Mouse (Mus musculus): ENCODE data around the gene Grm5. TPM values are rescaled to one million over a fixed set of nuclear protein-coding genes. Genes with fewer than 3 reads are reported as not detected.

Grm5 gene
- polyA plus RNA-seq, 1 experiment from 2014 or later, result 0.13 TPM

DNA sequence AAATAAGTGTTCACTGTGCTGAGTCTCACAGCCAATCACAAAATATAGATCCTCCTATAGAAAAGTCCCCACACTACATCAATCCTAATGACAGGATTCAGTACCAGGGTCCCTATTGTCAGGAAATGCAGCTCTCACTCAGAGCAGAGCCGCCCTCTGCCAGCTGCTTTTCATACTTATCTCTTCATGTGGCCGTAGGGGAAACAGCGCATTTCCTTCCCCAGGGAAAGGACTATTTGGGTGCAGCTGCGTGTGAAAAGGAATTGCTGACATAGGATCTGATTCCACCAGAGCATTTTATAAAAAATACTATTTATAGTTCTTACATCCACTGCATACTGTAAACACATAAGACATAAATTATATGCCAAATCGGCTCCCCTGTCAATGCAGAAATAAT, 354.3 kb downstream of the Grm5 start:
- H3K4me3 ChIP-seq (replicated peaks), result no peak overlapping the region
- H3K36me3 ChIP-seq, result no peaks in the 10 kb centered on the region
- ATAC-seq, result no peak
- 37% methylated on average over 5 of the region's 5 CpGs for WGBS
- H3K27ac ChIP-seq, result no peak overlapping the region
- H3K9me3 ChIP-seq, result no peaks in the 10 kb centered on the region
- H3K27me3 ChIP-seq (replicated peaks), result no peaks in the 10 kb centered on the region
- no peak overlapping the region for H3K4me2 ChIP-seq (replicated peaks)
- no peaks in the 10 kb centered on the region for H3K4me1 ChIP-seq (replicated peaks)
- no peak overlapping the region for H3K9ac ChIP-seq

GRCm38 (mm10) chr7:87950205-87950604, 366.2 kb downstream of the Grm5 start:
- no peak overlapping the region for H3K9ac ChIP-seq
- H3K9me3 ChIP-seq, result no peaks in the 10 kb centered on the region
- no peak overlapping the region for H3K4me2 ChIP-seq (replicated peaks)
- ATAC-seq, result no peak
- H3K4me3 ChIP-seq (replicated peaks), result no peak overlapping the region
- no peaks in the 10 kb centered on the region for H3K4me1 ChIP-seq (replicated peaks)
- H3K27me3 ChIP-seq (replicated peaks), result no peaks in the 10 kb centered on the region
- no peak overlapping the region for H3K27ac ChIP-seq
- 88% methylated on average over 1 of the region's 1 CpGs for WGBS
- no peaks in the 10 kb centered on the region for H3K36me3 ChIP-seq

- WGBS, result 39% methylated on average over 1 of the region's 1 CpGs
- no peak overlapping the region for H3K4me3 ChIP-seq (replicated peaks)
- no peaks in the 10 kb centered on the region for H3K4me1 ChIP-seq (replicated peaks)
- H3K9me3 ChIP-seq, result no peaks in the 10 kb centered on the region
- ATAC-seq, result no peak
- H3K4me2 ChIP-seq (replicated peaks), result no peak overlapping the region
- H3K36me3 ChIP-seq, result no peaks in the 10 kb centered on the region
- H3K27me3 ChIP-seq (replicated peaks), result no peaks in the 10 kb centered on the region
- no peak overlapping the region for H3K27ac ChIP-seq
- no peak overlapping the region for H3K9ac ChIP-seq
Measured at GRCm38 (mm10) chr7:87973216-87973615, 389.2 kb downstream of the Grm5 start.

DNA sequence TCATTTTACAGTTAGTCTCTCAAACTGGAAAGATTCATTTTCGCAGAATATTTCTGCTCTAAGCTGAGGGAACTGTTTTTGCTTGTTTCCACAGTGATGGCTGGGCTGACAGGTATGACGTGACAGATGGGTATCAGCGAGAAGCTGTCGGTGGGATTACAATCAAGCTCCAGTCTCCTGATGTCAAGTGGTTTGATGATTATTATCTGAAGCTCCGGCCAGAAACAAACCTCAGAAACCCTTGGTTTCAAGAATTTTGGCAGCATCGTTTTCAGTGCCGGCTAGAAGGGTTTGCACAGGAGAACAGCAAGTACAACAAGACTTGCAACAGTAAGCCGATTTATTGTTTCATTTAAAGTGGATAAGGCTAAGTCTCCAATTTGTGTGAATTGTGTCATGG, 391.1 kb downstream of the Grm5 start:
- Histone ChIP-seq H3K4me3 (replicated peaks) (no peak overlapping the region), H3K27me3 (replicated peaks) (no peaks in the 10 kb centered on the region), H3K9me3 (no peaks in the 10 kb centered on the region), H3K36me3 (no peaks in the 10 kb centered on the region), H3K9ac (no peak overlapping the region), H3K27ac (no peak overlapping the region), H3K4me2 (replicated peaks) (no peak overlapping the region), H3K4me1 (replicated peaks) (no peaks in the 10 kb centered on the region)
- ATAC-seq, result no peak
- WGBS, result 76% methylated on average over 8 of the region's 8 CpGs

- H3K9ac ChIP-seq, result no peak overlapping the region
- no peaks in the 10 kb centered on the region for H3K27me3 ChIP-seq (replicated peaks)
- H3K27ac ChIP-seq, result no peak overlapping the region
- 73% methylated on average over 2 of the region's 2 CpGs for WGBS
- no peak overlapping the region for H3K4me3 ChIP-seq (replicated peaks)
- ATAC-seq, result no peak
- no peaks in the 10 kb centered on the region for H3K4me1 ChIP-seq (replicated peaks)
- H3K9me3 ChIP-seq, result no peaks in the 10 kb centered on the region
- no peak overlapping the region for H3K4me2 ChIP-seq (replicated peaks)
- no peaks in the 10 kb centered on the region for H3K36me3 ChIP-seq
Measured at GRCm38 (mm10) chr7:87983494-87983893, 399.5 kb downstream of the Grm5 start.

DNA sequence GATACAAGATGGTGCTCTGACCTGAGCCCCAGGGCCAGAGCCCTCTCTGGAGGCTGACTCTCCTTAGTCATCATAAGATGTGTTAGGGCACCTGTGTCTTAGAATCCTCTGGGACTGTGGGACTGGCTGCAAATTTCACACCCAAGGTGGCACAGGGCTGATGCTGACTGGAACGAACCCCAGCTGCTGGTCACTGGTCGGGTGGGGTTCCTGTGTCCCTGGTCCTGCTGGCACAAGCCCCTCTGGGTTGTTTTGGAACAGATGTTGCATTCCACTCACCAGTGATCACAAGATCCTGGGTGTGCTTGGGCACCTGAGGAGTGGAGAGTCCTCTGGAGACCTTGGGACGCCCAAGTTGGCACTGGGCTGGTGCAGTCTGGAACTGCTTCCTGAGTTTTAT, 430.5 kb downstream of the Grm5 start:
- Histone ChIP-seq H3K9me3 (no peaks in the 10 kb centered on the region), H3K36me3 (no peaks in the 10 kb centered on the region), H3K27me3 (replicated peaks) (no peaks in the 10 kb centered on the region), H3K27ac (no peak overlapping the region), H3K9ac (no peak overlapping the region), H3K4me3 (replicated peaks) (no peak overlapping the region), H3K4me2 (replicated peaks) (no peak overlapping the region), H3K4me1 (replicated peaks) (no peaks in the 10 kb centered on the region)
- 84% methylated on average over 3 of the region's 3 CpGs for WGBS
- ATAC-seq, result no peak

GRCm38 (mm10) chr7:88027411-88028132, 443.6 kb downstream of the Grm5 start:
- no peak overlapping the region for H3K4me3 ChIP-seq (replicated peaks)
- no peaks in the 10 kb centered on the region for H3K27me3 ChIP-seq (replicated peaks)
- no peaks in the 10 kb centered on the region for H3K36me3 ChIP-seq
- H3K4me1 ChIP-seq (replicated peaks), result no peaks in the 10 kb centered on the region
- no peaks in the 10 kb centered on the region for H3K9me3 ChIP-seq
- no peak overlapping the region for H3K4me2 ChIP-seq (replicated peaks)
- WGBS, result 39% methylated on average over 3 of the region's 3 CpGs
- no peak overlapping the region for H3K9ac ChIP-seq
- ATAC-seq, result no peak
- no peak overlapping the region for H3K27ac ChIP-seq

GRCm38 (mm10) chr7:88047366-88047765, 463.4 kb downstream of the Grm5 start:
- no peaks in the 10 kb centered on the region for H3K9me3 ChIP-seq
- no peaks in the 10 kb centered on the region for H3K36me3 ChIP-seq

GRCm38 (mm10) chr7:88054224-88054938, 470.4 kb downstream of the Grm5 start:
- Histone ChIP-seq H3K27ac (no peak overlapping the region), H3K4me2 (replicated peaks) (no peak overlapping the region), H3K4me1 (replicated peaks) (no peaks in the 10 kb centered on the region), H3K36me3 (no peaks in the 10 kb centered on the region), H3K27me3 (replicated peaks) (no peaks in the 10 kb centered on the region), H3K9ac (no peak overlapping the region), H3K4me3 (replicated peaks) (no peak overlapping the region), H3K9me3 (no peaks in the 10 kb centered on the region)
- no peak for ATAC-seq
- WGBS, result 63% methylated on average over 1 of the region's 1 CpGs

More at GRCm38 (mm10) chr7:88047366-88047765, 463.4 kb downstream of the Grm5 start:
- ATAC-seq, result no peak
- Histone ChIP-seq H3K27me3 (replicated peaks) (no peaks in the 10 kb centered on the region), H3K4me1 (replicated peaks) (no peaks in the 10 kb centered on the region), H3K9ac (no peak overlapping the region), H3K27ac (no peak overlapping the region), H3K4me3 (replicated peaks) (no peak overlapping the region), H3K4me2 (replicated peaks) (no peak overlapping the region)

GRCm38 (mm10) chr7:88056438-88056837, 472.5 kb downstream of the Grm5 start:
- H3K4me2 ChIP-seq (replicated peaks), result no peak overlapping the region
- H3K9ac ChIP-seq, result no peak overlapping the region
- no peak overlapping the region for H3K27ac ChIP-seq
- no peak overlapping the region for H3K4me3 ChIP-seq (replicated peaks)
- H3K36me3 ChIP-seq, result no peaks in the 10 kb centered on the region
- H3K9me3 ChIP-seq, result no peaks in the 10 kb centered on the region
- 27% methylated on average over 2 of the region's 2 CpGs for WGBS
- no peaks in the 10 kb centered on the region for H3K27me3 ChIP-seq (replicated peaks)
- no peak for ATAC-seq
- no peaks in the 10 kb centered on the region for H3K4me1 ChIP-seq (replicated peaks)

- Histone ChIP-seq H3K9me3 (no peaks in the 10 kb centered on the region), H3K36me3 (no peaks in the 10 kb centered on the region), H3K4me3 (replicated peaks) (no peak overlapping the region), H3K4me2 (replicated peaks) (no peak overlapping the region), H3K9ac (no peak overlapping the region), H3K27me3 (replicated peaks) (no peaks in the 10 kb centered on the region), H3K27ac (no peak overlapping the region), H3K4me1 (replicated peaks) (no peaks in the 10 kb centered on the region)
- no peak for ATAC-seq
Measured at GRCm38 (mm10) chr7:88091115-88091514, 507.1 kb downstream of the Grm5 start.

DNA sequence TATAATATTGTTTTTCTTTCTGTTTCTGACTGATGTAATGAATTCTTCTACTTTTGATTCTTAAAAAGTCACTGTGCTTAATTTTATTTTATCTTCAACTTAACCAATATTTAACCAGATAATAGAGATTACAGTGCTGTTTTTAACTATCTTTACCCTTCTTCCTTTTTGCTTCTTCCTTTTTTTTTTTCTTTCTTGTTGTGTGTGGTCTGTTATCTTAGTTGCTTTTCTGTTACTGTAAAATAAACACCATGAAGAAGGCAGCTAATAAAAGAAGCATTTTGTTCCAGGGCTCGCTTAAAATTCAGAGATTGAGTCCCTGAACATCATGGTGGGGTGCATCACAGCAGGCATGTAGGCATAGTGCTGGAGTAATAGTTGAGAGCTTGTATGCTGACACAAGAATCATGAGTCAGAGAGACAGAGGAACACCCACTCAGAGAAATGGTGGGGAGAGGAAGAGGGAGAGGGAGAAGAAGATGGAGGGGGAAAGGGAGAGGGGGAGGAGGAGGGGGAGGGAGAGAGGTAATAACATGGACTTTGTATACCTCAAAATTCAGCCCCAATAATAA, 512.7 kb downstream of the Grm5 start:
- Histone ChIP-seq H3K4me3 (replicated peaks) (no peak overlapping the region), H3K4me1 (replicated peaks) (no peaks in the 10 kb centered on the region), H3K27me3 (replicated peaks) (no peaks in the 10 kb centered on the region), H3K36me3 (no peaks in the 10 kb centered on the region), H3K9me3 (no peaks in the 10 kb centered on the region), H3K27ac (no peak overlapping the region), H3K4me2 (replicated peaks) (no peak overlapping the region), H3K9ac (no peak overlapping the region)
- 56% methylated on average over 1 of the region's 1 CpGs for WGBS
- no peak for ATAC-seq

DNA sequence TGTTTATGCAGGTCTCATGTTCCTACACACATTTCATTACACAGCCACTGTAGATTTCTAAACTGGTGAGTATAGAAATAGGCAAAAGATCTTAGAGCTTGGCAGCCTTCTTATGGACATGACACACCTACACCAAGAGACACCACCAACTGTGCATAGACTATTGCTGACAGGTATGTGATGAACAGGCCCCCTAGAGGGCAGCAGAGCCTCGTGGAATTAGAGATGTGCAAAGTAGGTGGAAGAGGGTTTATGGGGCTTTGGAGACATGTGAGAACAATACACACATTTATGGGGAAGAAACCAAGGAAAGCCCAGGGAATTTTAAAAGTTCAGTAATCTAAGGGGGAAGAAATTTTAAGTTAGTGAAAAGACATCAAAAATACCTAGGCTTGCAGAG, 513.7 kb downstream of the Grm5 start:
- no peaks in the 10 kb centered on the region for H3K4me1 ChIP-seq (replicated peaks)
- H3K4me3 ChIP-seq (replicated peaks), result no peak overlapping the region
- H3K9ac ChIP-seq, result no peak overlapping the region
- H3K9me3 ChIP-seq, result no peaks in the 10 kb centered on the region
- H3K36me3 ChIP-seq, result no peaks in the 10 kb centered on the region
- no peaks in the 10 kb centered on the region for H3K27me3 ChIP-seq (replicated peaks)
- H3K27ac ChIP-seq, result no peak overlapping the region
- WGBS, result 5% methylated on average over 1 of the region's 1 CpGs
- H3K4me2 ChIP-seq (replicated peaks), result no peak overlapping the region
- peak; percentile 67 for ATAC-seq
